Mouse (Mus musculus): ENCODE measurements around the gene Fgf3.
"Not testable (repeated sequence)": the region's sequence is repeated elsewhere in the genome, so short reads cannot be mapped to it uniquely, and the experiment has no call there.

The Fgf3 gene

DNA sequence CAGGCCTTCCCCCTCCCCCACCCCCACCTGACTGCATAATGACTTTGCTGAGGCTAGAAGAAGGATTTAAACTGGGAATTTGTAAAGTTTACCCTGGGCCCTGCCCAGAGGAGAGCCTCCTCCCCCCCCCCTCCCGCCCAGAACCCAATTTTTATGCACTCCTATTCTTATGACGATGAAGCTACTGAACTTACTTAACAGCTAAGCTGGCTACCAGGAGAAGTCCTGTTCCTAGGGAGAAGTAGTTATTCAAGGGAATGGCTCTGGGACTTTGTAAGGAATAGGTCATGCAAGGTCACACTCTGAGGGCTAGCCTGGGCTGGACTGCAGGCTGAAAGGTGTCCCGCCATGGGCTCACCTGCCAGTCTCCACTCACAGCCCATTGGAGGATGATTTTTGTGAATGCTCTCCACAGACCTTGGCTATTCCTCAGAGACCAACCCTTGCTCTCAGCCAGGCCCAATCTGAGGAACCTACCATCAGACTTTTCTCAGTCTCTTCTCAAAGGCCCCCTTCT, 20.0 kb downstream of the Fgf3 start:
- DNase-seq (ENCODE audit: low spot score in 2 of 2): no peak

DNA sequence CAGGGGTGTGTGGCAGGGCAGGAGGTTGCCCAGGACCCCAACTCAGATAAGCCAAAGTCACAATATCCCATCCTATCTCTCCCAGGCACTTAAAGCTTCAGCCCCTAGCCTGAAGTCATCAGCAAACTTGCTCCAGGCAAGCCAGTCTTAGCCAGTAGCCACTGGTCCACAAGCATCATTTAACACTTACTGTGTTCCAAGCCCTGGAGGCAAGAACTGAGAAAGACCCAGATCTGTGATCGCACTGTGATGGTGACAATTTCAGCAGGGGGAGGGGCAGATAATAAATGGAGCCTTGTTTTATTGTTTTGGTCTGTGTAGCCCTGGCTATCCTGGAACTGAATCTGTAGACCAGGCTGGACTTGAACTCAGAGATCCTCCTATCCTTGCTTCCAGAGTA, 20.8 kb downstream of the Fgf3 start:
- no peak for DNase-seq (ENCODE audit: low spot score in 2 of 2)

DNA sequence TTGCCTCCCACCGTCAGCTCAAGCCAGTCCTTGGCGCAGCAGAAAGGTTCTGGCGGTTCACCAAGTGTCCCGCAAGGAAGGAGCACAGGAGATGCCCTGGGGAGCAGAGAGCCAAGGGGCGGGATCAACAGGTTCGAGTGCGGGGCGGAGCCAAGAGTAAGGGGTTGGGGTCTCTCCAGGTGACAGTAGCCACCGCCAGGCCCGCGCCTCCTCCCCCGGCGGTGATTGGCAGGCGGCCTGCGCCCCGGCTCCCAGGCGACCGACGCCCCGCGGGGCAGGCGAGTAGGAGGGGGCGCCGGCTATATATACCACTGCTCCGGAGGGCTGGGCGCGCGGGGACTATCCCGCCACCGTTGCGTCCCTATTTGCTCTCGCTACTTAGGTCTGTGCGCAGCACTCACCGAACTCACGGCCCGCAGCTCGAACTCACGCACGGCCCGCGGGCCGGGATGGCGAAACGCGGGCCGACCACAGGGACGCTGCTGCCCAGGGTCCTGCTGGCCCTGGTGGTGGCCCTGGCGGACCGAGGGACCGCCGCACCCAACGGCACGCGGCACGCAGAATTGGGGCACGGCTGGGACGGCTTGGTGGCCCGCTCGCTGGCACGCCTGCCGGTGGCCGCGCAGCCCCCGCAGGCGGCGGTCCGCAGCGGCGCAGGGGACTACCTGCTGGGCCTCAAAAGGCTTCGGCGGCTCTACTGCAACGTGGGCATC, 23.3 kb downstream of the Fgf3 start:
- DNase-seq (ENCODE audit: low spot score in 2 of 2): no peak

DNA sequence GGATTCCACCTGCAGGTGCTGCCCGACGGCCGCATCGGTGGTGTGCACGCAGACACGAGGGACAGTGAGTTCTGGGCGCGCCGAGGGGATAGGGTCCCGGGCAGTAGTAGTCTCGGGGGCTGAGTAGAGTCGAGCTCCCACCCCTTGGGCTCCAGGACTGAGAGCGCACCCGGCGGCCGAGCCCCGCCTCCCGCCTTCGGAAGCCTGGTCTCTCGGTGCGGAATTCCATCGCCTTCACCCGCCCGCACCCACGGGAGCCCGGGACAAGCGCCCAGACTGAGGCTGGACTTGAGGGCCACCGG, 23.8 kb downstream of the Fgf3 start:
- DNase-seq (ENCODE audit: low spot score in 2 of 2): no peak

DNA sequence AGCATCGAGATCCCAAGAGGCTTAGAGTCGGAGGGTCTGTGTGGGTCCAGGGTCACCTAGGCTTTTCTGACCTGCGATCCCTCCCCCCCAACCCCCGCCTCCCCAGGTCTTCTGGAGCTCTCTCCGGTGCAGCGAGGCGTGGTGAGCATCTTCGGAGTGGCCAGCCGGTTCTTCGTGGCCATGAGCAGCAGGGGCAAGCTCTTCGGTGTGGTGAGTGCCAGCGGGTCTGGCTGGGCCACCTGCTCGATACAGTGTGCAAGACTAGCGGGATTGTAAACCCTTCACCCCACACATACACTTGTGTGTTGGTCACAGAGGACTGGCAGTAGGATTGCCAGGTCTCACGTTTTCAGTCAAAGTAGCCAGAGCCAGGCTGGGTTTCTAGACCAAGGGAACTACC, 24.2 kb downstream of the Fgf3 start:
- no peak for DNase-seq (ENCODE audit: low spot score in 2 of 2)

DNA sequence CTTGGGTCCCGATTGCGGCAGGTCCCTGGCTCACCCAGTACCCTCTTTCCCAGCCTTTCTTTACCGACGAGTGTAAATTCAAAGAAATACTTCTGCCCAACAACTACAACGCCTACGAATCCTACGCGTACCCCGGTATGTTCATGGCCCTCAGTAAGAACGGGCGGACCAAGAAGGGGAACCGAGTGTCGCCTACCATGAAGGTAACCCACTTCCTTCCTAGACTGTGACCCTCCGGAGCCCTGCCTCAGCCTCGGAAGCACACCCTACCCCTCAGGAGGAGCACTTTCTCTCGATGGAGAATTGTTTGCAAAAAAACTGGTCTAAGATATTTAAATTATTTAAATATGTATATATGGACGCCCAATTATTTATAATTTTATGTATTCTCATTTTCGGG, 24.8 kb downstream of the Fgf3 start:
- DNase-seq (ENCODE audit: low spot score in 2 of 2): no peak

DNA sequence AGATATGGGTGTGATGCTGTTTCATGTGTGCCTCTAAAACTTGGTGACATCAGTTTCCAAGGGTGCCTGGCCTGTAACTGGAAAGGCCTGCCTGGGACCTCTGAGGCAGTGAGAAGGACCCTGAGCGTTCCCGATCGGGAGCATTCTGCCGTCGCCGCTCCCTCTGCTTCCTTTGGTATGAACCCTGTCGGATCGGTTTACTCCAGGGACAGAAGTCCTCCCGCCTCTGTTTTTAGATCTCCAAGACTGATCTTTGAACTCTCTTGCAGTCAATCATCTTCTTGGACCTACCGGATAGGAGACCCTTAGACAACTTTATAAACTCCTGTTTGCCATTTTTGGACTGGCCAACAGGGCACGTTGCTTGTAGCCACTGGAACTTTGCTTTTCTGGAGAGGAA, 25.3 kb downstream of the Fgf3 start:
- DNase-seq (ENCODE audit: low spot score in 2 of 2): no peak

DNA sequence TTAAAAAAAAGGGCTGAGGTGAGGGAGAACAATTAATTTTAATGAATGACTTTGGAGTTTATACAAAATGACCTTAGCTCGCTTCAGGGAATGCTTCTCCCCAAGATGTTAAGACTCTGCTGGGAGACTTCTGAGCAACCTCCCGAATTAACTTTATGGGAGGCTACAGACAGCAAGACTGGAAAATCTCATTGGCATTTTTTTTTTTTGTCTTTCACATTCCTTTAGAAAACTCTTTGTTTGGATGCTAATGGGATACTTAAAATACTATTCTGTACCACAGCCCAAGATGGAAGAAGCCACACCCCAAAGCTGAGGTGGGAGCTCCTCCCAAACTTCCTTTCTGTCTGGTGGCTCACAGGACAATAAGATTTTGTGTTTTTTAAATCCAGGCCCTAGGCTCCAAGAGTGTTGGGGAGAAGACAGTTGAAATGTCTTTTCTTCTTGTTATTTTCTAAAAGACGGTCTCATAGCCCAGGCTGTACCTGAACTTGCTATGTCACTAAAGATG, 26.3 kb downstream of the Fgf3 start:
- no peak for DNase-seq (ENCODE audit: low spot score in 2 of 2)

DNA sequence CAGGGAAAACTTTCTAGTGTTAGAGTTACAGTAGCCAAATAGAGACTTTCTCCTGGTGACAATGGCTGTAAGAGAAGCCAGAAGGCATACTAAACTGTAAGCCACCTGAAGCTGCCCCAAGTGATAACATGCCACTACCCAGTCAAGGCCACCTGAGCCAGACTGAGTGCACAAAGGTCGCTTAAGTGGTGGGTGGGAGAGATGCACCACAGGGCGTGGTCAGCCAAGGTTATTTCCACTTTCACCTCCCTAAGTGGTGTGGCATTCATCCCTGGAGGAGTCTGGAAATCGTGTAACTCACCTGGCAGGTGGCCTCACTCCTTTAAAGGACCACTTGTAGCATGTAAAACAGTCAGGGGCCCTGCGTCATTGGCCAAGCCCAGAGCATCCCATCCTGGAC, 29.3 kb downstream of the Fgf3 start:
- DNase-seq (ENCODE audit: low spot score in 2 of 2): no peak

DNA sequence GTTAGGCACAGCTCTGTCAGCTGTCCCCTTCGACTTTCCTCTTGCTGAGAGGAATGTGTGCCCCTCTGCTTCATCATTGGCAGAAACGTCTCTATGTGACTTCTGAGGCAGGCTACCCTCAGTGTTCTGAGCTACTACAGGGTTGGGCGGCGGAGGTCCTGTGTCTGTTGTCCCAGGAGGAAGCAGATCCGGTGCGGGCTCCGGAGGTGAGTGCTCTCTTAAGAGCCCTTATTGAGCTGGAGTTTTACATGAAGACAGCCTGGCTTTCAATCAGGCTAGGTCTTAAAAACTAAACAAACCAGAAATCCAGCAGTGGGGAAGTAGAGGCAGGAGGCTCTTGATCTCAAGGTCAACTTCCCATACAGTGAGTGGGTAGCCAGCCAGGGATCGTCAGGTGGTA, 29.7 kb downstream of the Fgf3 start:
- DNase-seq (ENCODE audit: low spot score in 2 of 2): no peak

DNA sequence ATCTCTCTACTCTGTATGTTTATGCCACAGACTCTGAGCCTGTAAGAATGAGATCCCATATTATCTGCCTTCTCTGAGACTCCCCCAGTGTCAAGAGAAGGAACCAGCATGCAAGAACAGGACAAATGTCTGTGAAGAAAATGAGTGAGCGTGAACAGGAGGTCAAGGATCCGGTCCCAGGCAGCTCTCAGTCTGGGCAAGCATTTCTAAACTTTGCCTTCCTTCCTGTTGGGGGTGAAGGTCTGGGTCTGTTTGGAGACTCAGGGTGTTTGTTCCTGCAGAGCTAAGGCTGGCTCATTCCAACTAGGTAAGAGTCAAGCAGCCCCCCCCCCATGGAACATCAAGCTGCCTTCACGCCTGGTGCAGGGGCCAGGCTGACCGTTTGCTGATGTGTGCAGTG, 34.5 kb downstream of the Fgf3 start:
- no peak for DNase-seq (ENCODE audit: low spot score in 2 of 2)

DNA sequence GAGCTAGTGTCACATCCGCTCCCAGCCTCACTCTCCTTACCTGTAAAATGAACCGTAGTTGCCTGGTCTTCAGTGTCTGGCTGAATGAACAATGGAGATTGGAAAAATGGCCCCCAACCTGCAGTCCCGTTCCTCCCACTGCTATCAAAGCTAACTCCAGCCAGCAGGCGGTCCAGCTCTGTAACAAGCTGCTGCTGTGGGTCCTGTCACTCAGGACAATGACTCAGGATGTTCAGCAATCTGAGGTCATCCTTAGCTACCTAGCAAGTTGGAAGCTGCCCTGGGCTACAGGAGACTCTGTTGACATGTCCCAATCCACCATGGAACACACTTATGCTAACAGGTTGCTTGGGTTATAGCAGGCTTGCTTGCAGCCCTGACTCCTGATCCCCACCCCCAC, 35.3 kb downstream of the Fgf3 start:
- no peak for DNase-seq (ENCODE audit: low spot score in 2 of 2)

DNA sequence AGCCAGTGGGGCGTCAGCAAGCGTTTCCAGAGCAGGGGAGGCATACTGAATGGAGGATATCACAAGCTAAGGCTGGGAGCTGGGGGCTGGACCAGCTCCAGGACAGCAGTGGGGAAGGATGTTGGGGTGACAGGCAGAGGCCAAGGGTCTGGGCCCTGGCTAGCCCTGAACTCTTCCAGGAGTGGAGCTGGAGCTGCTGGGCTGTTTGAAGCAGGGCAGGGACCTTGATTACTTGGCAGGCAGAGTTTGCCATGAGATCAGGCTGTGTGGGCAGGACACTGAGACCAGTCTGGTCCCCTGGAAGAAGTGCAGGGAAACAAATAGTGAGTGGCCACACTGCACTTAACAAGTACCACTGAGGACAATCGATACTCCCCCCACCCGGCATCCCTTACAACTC, 36.3 kb downstream of the Fgf3 start:
- DNase-seq (ENCODE audit: low spot score in 2 of 2): no peak

DNA sequence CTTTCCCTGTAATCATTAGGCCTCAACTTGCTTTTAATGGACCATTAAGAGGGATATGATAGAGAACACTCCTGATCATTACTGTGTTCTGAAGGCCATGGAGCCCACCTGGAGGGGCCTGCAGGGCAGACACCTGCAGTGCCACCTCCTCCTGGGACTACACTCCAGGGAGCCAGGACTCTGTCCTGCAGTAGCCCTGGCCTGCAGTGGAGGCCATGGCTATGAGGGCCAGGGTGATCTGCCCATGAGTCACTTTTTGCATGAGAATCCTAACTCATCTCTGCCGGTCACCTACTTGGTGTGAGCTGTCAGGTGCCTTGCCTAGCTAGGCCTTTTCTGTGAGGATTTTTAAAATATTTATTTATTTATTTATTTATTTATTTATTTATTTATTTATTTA, 40.5 kb downstream of the Fgf3 start:
- DNase-seq (ENCODE audit: low spot score in 2 of 2): no peak

DNA sequence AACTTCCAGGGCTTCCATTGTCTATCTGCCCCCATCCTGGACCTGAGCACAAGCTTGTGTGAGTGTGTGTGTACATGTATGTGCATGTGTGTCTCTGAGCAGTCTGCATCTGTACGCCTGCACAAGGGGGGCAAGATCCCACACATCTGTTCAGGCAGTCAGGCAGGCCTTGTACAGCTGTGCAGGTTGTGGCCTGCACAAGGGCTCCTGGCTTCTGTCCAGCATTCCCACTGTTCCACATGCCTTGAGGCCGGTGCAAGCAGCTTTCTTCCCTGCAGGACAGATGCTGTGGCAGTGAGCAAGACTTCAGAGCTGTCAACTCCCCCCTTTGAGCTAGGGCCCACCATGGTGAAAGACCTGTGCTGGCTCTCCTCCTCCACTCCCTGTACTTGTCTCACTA, 45.2 kb downstream of the Fgf3 start:
- DNase-seq (ENCODE audit: low spot score in 2 of 2): no peak

DNA sequence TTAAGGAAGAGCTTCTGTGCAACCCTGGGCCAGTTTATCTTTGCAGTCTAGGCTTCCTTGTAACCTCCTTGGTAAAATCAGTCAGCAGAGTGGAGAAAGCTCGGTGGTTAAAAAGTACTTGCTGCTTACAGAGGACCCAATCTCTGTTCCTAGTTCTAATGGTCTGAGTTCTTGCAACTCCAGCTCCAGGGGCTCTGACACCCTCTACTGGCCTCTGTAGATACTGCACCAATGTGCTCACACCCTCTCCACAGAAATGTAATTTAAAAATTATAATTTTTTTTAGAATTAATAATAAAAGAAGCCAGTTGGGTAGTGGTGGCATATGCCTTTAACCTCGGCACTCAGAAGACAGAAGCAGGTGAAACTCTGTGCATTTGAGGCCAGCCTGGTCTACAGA, 49.8 kb downstream of the Fgf3 start:
- DNase-seq (ENCODE audit: low spot score in 2 of 2): no peak

DNA sequence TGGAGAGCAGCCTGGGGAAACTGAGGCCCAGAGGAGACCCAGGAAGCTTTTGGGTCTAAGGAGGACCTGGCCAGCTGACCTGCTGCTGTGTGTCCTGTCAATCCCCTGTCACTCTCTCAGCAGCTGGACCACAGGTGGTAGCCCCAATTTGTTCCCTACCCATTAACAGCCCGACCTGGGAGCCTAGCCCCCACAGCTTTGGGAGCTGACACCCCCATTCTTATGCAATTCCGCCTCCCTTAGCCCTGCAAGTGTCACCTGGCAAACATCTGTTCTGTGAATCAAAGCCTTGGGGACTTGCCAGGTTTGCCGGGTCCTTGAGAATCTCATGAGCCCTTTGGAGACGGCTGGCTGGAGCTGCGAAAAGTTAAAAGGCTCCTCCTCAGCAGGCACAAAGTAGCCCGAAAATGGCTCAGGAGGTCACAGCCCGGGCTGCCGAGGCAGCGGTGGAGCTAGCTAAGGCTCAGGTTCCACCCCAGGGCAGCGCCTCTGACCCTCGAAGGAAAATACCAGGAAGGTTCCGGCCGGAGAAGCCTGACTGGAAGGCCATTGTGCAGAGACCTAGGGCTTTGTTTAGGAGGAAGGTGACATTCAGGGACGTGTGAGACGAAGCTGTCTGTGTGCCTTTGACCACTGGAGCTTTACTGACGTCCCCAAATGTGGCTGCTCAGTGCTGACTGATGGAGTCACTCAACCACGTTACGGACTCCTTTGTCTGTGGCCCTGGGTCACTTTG, 50.8 kb downstream of the Fgf3 start:
- DNase-seq (ENCODE audit: low spot score in 2 of 2): no peak

DNA sequence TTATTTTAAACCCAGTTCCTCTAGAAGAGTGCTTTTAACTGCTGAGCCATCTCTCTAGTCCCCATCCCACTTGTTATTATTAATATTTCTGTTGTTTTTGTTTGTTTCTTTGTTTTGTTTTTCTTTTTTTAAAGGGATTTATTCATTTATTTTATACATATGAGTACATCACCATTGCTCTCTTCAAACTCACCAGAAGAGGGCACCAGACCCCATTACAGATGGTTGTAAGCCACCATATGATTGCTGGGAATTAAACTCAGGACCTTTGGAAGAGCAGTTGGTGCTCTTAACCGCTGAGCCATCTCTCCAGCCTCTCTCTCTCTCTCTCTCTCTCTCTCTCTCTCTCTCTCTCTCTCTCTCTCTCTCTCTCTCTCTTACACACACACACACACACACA, 52.8 kb downstream of the Fgf3 start:
- not testable (repeated sequence) for DNase-seq (ENCODE audit: low spot score in 2 of 2)

DNA sequence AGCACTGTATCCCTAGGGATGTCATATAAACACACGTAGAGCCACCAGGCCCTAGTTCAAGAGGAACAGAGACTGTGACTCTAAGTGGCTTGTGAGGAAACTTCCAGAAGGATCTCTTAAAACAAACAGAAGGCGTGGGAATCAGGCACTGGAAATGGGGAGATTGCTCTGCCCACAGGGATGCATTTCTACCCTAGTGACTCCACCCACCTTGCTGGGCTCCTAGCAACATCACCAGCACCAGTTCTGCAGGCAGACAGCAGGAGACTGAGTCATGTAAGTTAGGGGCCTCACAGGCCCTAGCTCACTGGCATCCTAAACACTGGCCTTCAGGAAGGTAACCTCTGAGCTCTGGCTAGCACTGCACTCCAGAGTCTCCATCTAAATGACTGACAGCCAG, 54.0 kb downstream of the Fgf3 start:
- no peak for DNase-seq (ENCODE audit: low spot score in 2 of 2)

DNA sequence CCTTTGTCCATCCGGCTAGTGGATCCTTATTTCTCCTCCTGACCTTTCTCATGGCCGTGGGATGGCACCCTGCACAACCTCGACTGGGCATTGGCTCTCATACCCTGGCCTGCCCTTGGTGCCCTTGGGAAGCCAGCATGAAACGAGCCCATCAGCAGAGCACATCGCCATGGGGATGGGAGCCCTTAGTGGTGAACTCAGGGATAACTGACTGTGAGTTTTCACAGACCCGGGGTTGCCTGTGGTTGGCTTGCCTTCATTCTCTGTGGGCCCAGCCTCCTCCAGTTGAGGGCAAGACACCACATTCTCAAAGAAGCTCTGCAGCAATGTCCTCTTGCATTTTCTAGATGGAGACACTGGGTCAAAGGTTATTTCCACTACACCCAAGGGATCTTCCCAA, 54.4 kb downstream of the Fgf3 start:
- DNase-seq (ENCODE audit: low spot score in 2 of 2): no peak
